Comparison of ENCODE assay signal across 22 mouse cellular contexts in genomic region chr11:64125471-64125870, GRCm38 (mm10).
"Had no signal": no experiment of that assay in that cellular context is flagged by ENCODE, and none has a peak within 500 bp of the region (broad histone marks: within the 10 kb centered on the region; RNA-seq: fewer than 3 reads in every experiment).

No protein-coding gene starts in this region.

- H3K4me1 ChIP-seq: hindbrain, embryonic 10.5 days; intestine, embryonic 15.5 days; limb, embryonic 10.5 days; limb, embryonic 12.5 days; liver, embryonic 13.5 days; liver, embryonic 15.5 days had no signal

- H3K36me3 ChIP-seq: heart, embryonic 12.5 days; hindbrain, embryonic 10.5 days; hindbrain, embryonic 12.5 days; intestine, embryonic 15.5 days; limb, embryonic 10.5 days; limb, embryonic 12.5 days; liver, embryonic 13.5 days; liver, embryonic 15.5 days had no signal

- H3K9me3 ChIP-seq: heart, embryonic 12.5 days; hindbrain, embryonic 10.5 days; hindbrain, embryonic 12.5 days; intestine, embryonic 15.5 days; limb, embryonic 10.5 days; limb, embryonic 12.5 days; liver, embryonic 13.5 days; liver, embryonic 15.5 days had no signal

- H3K4me3 ChIP-seq: heart, adult 2 months; heart, embryonic 12.5 days; hindbrain, embryonic 10.5 days; hindbrain, embryonic 12.5 days; intestine, embryonic 15.5 days; layer of hippocampus, adult 2 months; left cerebral cortex, adult 2 months; limb, embryonic 10.5 days; limb, embryonic 12.5 days; liver, embryonic 13.5 days; liver, embryonic 15.5 days had no signal

- H3K27me3 ChIP-seq: hindbrain, embryonic 12.5 days; intestine, embryonic 15.5 days; limb, embryonic 12.5 days; liver, embryonic 13.5 days; liver, embryonic 15.5 days had no signal

- H3K27ac ChIP-seq: heart, adult 2 months; hindbrain, embryonic 10.5 days; hindbrain, embryonic 12.5 days; hindbrain, embryonic 14.5 days; intestine, embryonic 15.5 days; layer of hippocampus, adult 2 months; left cerebral cortex, adult 2 months; limb, embryonic 10.5 days; limb, embryonic 12.5 days; liver, embryonic 13.5 days; liver, embryonic 15.5 days had no signal

- DNase-seq: gastrocnemius, postnatal 14 days; heart, adult 2 months; heart, postnatal 10 days; heart, postnatal 4 days; kidney, adult 18-20 months; kidney, adult 8-10 months; kidney, postnatal 10 days; kidney, postnatal 25 days; kidney, postnatal 4 days; liver; liver, embryonic 13.5 days; liver, postnatal 0 days had no signal
